Mouse (Mus musculus): ENCODE measurements around the gene Lrit2.

GRCm38 (mm10) chr14:37105846-37106245, 38.1 kb downstream of the Lrit2 start:
- TF ChIP-seq CTCF (IDR thresholded peaks at IDR 0.05; ENCODE audit: insufficient read depth, low read length) (no peak), POLR2A (IDR thresholded peaks at IDR 0.05; ENCODE audit: borderline replicate concordance, extremely low read depth, low read depth, low read length) (no peak)
